Mouse (Mus musculus): ENCODE measurements at regions not wholly inside any gene's neighbourhood (a gene's known extent, or its start where the extent isn't known, plus 50 kb on each side); places are given as distances from the start of the nearest gene placed in this dataset.

- TF ChIP-seq CTCF (IDR thresholded peaks at IDR 0.05; ENCODE audit: extremely low read depth, insufficient read depth, low read length) (no peak), POLR2A (IDR thresholded peaks at IDR 0.05; ENCODE audit: extremely low read depth, insufficient read depth, low read length) (no peak)
These were observed 461.9 kb downstream of the Ate1 start for GRCm38 (mm10) chr7:130058267-130058666.

Measured in cortical plate, adult 2 months (tissue).